Mouse (Mus musculus): Measurements from ENCODE around the gene Ssc5d.

Ssc5d gene

DNA sequence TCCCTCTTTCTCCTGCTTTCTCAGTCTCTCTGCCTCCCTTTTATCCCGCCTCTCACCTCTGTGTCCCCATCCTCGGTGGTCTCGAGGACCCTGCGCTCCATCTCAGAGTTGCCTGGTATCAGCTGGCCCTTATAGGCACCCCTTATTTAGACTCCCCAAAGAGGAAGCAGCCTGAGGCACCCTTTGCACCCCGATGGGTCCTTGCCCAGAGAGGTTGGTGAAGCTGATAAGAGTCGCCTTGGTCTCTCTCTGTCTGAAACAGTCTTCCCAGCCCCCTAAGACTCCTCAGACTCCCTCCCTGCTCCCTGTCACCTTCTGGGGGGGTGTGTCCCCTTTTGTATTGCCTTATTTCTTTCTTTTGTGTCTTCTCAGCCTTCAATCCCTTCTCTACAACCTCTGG lies 45.5 kb downstream of the Ssc5d start, which contains the start of gene Sbk3:
Sbk3 (minus strand) TSS at position 101 of the 400 bp plus-strand sequence.
- H3K27me3 ChIP-seq (ENCODE audit: insufficient read depth, low read length): peaks cover 51% of the 10 kb centered on the region
- TF ChIP-seq CTCF (conservative IDR thresholded peaks at IDR 0.05; ENCODE audit: low read length): no peak
- no peak for TF ChIP-seq NANOG (IDR thresholded peaks at IDR 0.05; ENCODE audit: borderline replicate concordance, low read length)
- no peak for TF ChIP-seq POU5F1 (IDR thresholded peaks at IDR 0.05; ENCODE audit: borderline replicate concordance, low read length)
- H3K4me1 ChIP-seq (replicated peaks; ENCODE audit: low read depth, low read length): no peaks in the 10 kb centered on the region
- H3K36me3 ChIP-seq (ENCODE audit: insufficient read depth, low read length): no peaks in the 10 kb centered on the region
- H3K9me3 ChIP-seq (ENCODE audit: low read length): no peaks in the 10 kb centered on the region
- no peak within 1 kb of the TSS for H3K4me3 ChIP-seq (replicated peaks; ENCODE audit: low read length)

DNA sequence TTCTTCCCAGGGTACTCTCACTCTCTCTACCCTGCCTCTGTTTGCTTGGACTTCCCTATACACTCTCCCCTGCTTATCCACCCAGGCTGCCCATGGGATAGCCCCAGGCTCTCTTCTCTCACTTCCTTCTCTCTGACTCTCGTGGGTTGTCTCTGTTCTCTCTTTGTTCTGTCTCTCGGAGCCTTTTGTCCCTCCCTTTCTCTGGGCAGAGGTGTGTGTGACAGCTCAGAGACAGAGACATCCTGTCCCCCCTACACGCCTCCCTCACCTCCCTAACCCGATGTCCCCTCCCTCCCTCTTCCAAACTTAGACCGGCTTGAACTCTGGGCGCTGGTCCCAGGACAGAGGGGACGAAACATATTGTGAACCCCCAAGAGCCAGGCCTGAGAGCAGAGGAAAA lies 46.1 kb downstream of the Ssc5d start:
- no peaks in the 10 kb centered on the region for H3K9me3 ChIP-seq (ENCODE audit: low read length)
- H3K4me3 ChIP-seq (replicated peaks; ENCODE audit: low read length): no peak overlapping the region
- peaks cover 47% of the 10 kb centered on the region for H3K27me3 ChIP-seq (ENCODE audit: insufficient read depth, low read length)
- no peak for TF ChIP-seq POU5F1 (IDR thresholded peaks at IDR 0.05; ENCODE audit: borderline replicate concordance, low read length)
- H3K36me3 ChIP-seq (ENCODE audit: insufficient read depth, low read length): no peaks in the 10 kb centered on the region
- no peaks in the 10 kb centered on the region for H3K4me1 ChIP-seq (replicated peaks; ENCODE audit: low read depth, low read length)

- H3K36me3 ChIP-seq (ENCODE audit: insufficient read depth, low read length): no peaks in the 10 kb centered on the region
- no peak for TF ChIP-seq CTCF (conservative IDR thresholded peaks at IDR 0.05; ENCODE audit: low read length)
- peaks cover 41% of the 10 kb centered on the region for H3K27me3 ChIP-seq (ENCODE audit: insufficient read depth, low read length)
- H3K9me3 ChIP-seq (ENCODE audit: low read length): no peaks in the 10 kb centered on the region
- no peak overlapping the region for H3K4me3 ChIP-seq (replicated peaks; ENCODE audit: low read length)
- H3K4me1 ChIP-seq (replicated peaks; ENCODE audit: low read depth, low read length): no peaks in the 10 kb centered on the region
Observed at GRCm38 (mm10) chr7:4972321-4973047, 46.9 kb downstream of the Ssc5d start.

- TF ChIP-seq CTCF (conservative IDR thresholded peaks at IDR 0.05; ENCODE audit: low read length) (no peak), NANOG (IDR thresholded peaks at IDR 0.05; ENCODE audit: borderline replicate concordance, low read length) (no peak), POU5F1 (IDR thresholded peaks at IDR 0.05; ENCODE audit: borderline replicate concordance, low read length) (no peak)
- Histone ChIP-seq H3K36me3 (ENCODE audit: insufficient read depth, low read length) (no peaks in the 10 kb centered on the region), H3K4me1 (replicated peaks; ENCODE audit: low read depth, low read length) (no peaks in the 10 kb centered on the region), H3K4me3 (replicated peaks; ENCODE audit: low read length) (no peak overlapping the region), H3K27me3 (ENCODE audit: insufficient read depth, low read length) (peaks cover 23% of the 10 kb centered on the region), H3K9me3 (ENCODE audit: low read length) (no peaks in the 10 kb centered on the region)
Observed at GRCm38 (mm10) chr7:4975455-4975854, 49.9 kb downstream of the Ssc5d start.

GRCm38 (mm10) chr7:4976832-4977231 lies 51.2 kb downstream of the Ssc5d start:
- H3K27me3 ChIP-seq (ENCODE audit: insufficient read depth, low read length): peaks cover 11% of the 10 kb centered on the region
- H3K36me3 ChIP-seq (ENCODE audit: insufficient read depth, low read length): no peaks in the 10 kb centered on the region
- H3K4me1 ChIP-seq (replicated peaks; ENCODE audit: low read depth, low read length): no peaks in the 10 kb centered on the region
- H3K9me3 ChIP-seq (ENCODE audit: low read length): no peaks in the 10 kb centered on the region
- H3K4me3 ChIP-seq (replicated peaks; ENCODE audit: low read length): no peak overlapping the region
- TF ChIP-seq POU5F1 (IDR thresholded peaks at IDR 0.05; ENCODE audit: borderline replicate concordance, low read length): no peak
- peak; percentile 77 for TF ChIP-seq CTCF (conservative IDR thresholded peaks at IDR 0.05; ENCODE audit: low read length)
- no peak for TF ChIP-seq NANOG (IDR thresholded peaks at IDR 0.05; ENCODE audit: borderline replicate concordance, low read length)

DNA sequence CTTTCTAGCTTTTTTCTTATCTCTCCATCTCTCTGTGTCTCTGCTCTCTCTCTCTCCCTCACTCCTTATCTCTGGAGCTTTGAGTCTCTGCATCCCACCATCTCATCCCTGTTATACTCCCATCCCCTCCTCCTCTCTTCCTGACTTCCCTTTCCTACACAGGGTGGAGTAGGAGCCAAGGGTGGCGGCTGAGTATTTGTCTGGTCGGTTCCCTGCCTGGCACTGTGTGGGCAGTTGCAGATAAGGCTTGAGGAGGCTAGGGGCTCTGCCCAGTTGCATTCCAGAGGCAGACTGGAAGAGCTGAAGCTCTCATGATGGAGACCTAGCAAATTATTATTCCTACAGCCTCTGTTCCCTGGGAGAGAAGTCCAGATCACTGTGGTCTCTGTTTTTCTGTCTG lies 62.7 kb downstream of the Ssc5d start:
- peaks cover 59% of the 10 kb centered on the region for H3K27me3 ChIP-seq (ENCODE audit: insufficient read depth, low read length)
- TF ChIP-seq CTCF (conservative IDR thresholded peaks at IDR 0.05; ENCODE audit: low read length) (no peak), POU5F1 (IDR thresholded peaks at IDR 0.05; ENCODE audit: borderline replicate concordance, low read length) (no peak), NANOG (IDR thresholded peaks at IDR 0.05; ENCODE audit: borderline replicate concordance, low read length) (no peak)
- no peaks in the 10 kb centered on the region for H3K36me3 ChIP-seq (ENCODE audit: insufficient read depth, low read length)
- peaks cover 10% of the 10 kb centered on the region; the same call in 1 of the 2 replicates for H3K9me3 ChIP-seq (ENCODE audit: low read length)
- H3K4me1 ChIP-seq (replicated peaks; ENCODE audit: low read depth, low read length): peaks cover 10% of the 10 kb centered on the region
- H3K4me3 ChIP-seq (replicated peaks; ENCODE audit: low read length): no peak overlapping the region

DNA sequence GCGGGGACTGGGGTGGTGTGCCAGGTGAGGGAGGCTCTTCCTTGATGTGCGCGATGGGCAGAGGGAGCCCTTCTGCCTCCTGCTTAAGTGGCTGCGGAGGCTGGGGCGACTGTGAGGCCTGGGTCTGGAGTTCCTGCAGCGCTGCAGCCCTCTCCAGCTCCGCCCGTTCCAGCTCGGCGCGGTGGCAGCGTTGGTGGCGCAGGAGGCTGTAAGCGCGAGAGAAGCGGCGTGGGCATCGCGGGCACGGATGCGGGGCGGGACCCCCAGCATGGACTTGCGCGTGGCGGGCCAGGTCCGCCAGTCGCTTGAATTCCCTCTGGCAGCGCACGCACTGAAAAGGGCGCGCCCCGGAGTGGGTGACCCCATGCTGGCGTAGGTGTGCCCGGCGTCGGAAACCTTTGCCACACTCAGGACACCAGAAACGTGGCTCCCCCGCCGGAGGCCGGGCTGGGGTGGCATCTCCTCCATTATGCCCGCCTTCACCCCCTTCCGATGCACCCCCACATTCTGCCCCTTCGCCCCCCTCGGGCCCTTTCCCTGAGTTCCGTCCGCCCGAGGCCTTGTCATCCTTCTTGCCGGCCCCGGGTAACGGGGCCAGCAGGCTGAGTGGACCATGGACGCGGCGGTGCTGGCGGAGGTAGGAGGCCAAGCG lies 67.9 kb downstream of the Ssc5d start:
- H3K27me3 ChIP-seq (ENCODE audit: insufficient read depth, low read length): peaks cover 57% of the 10 kb centered on the region
- no peaks in the 10 kb centered on the region for H3K36me3 ChIP-seq (ENCODE audit: insufficient read depth, low read length)
- H3K9me3 ChIP-seq (ENCODE audit: low read length): peaks cover 10% of the 10 kb centered on the region; the same call in 1 of the 2 replicates
- TF ChIP-seq CTCF (conservative IDR thresholded peaks at IDR 0.05; ENCODE audit: low read length) (no peak), NANOG (IDR thresholded peaks at IDR 0.05; ENCODE audit: borderline replicate concordance, low read length) (no peak), POU5F1 (IDR thresholded peaks at IDR 0.05; ENCODE audit: borderline replicate concordance, low read length) (no peak)
- peak overlapping the region; percentile 77 for H3K4me3 ChIP-seq (replicated peaks; ENCODE audit: low read length)
- H3K4me1 ChIP-seq (replicated peaks; ENCODE audit: low read depth, low read length): peaks cover 39% of the 10 kb centered on the region

- Histone ChIP-seq H3K4me1 (replicated peaks; ENCODE audit: low read depth, low read length) (peaks cover 46% of the 10 kb centered on the region), H3K27me3 (ENCODE audit: insufficient read depth, low read length) (peaks cover 60% of the 10 kb centered on the region), H3K9me3 (ENCODE audit: low read length) (peaks cover 10% of the 10 kb centered on the region; the same call in 1 of the 2 replicates), H3K4me3 (replicated peaks; ENCODE audit: low read length) (peak overlapping the region; percentile 77), H3K36me3 (ENCODE audit: insufficient read depth, low read length) (no peaks in the 10 kb centered on the region)
- TF ChIP-seq CTCF (conservative IDR thresholded peaks at IDR 0.05; ENCODE audit: low read length) (no peak), NANOG (IDR thresholded peaks at IDR 0.05; ENCODE audit: borderline replicate concordance, low read length) (no peak), POU5F1 (IDR thresholded peaks at IDR 0.05; ENCODE audit: borderline replicate concordance, low read length) (no peak)
Observed at GRCm38 (mm10) chr7:4993999-4994788, 68.6 kb downstream of the Ssc5d start.
